Mouse (Mus musculus): ENCODE data around the gene Pou2f3. TPM values are rescaled to one million over a fixed set of nuclear protein-coding genes. Genes with fewer than 3 reads are reported as not detected.

Pou2f3 gene
- total and polyA plus RNA-seq, 3 experiments = not detected

GRCm38 (mm10) chr9:43242432-43242831 lies 32.3 kb upstream of the Pou2f3 start:
- Histone ChIP-seq H3K36me3 (ENCODE audit: control insufficient read depth in 1 of 2, insufficient read depth in 2 of 2, low read length in 2 of 2) (peaks cover 0 to 51% of the 10 kb centered on the region in 2 experiments; a peak in 2 of 4 replicates), H3K27me3 (ENCODE audit: control insufficient read depth in 1 of 2, insufficient read depth in 2 of 2, low read length in 2 of 2) (no peaks in the 10 kb centered on the region), H3K27ac (ENCODE audit: control insufficient read depth, low read depth, low read length) (peak overlapping the region; percentile 93), H3K4me3 (ENCODE audit: control insufficient read depth in 1 of 2, insufficient read depth in 1 of 2, low read depth in 2 of 2, low read length in 2 of 2) (peak overlapping the region; percentile 34 to 38), H3K9me3 (replicated peaks; ENCODE audit: insufficient read depth, low read length) (no peaks in the 10 kb centered on the region), H3K9ac (ENCODE audit: control insufficient read depth, low read depth, low read length, poor library complexity, severe bottlenecking) (peak overlapping the region; percentile 61), H3K79me2 (ENCODE audit: control insufficient read depth, insufficient read depth, low read length, poor library complexity) (peaks cover 21% of the 10 kb centered on the region), H3K4me1 (ENCODE audit: control insufficient read depth in 1 of 2, insufficient read depth in 2 of 2, low read length in 2 of 2) (peaks cover 19 to 51% of the 10 kb centered on the region in 2 experiments)
- peak; percentile 87 for DNase-seq (ENCODE audit: low read depth, low spot score)
- TF ChIP-seq ZNF384 (IDR thresholded peaks at IDR 0.05; ENCODE audit: low read depth, low read length) = no peak
- TF ChIP-seq USF1 (IDR thresholded peaks at IDR 0.05; ENCODE audit: low read depth, low read length) = no peak
- TF ChIP-seq ZMIZ1 (IDR thresholded peaks at IDR 0.05; ENCODE audit: low read depth, low read length) = 0 out of 2 replicates have a peak, but pooled peaks have one; percentile 22
- TF ChIP-seq RCOR1 (IDR thresholded peaks at IDR 0.05; ENCODE audit: low read depth, low read length) = peak; percentile 71; the same call in 1 of the 2 replicates
- peak; percentile 55; the same call in 1 of the 2 replicates for TF ChIP-seq MYC (IDR thresholded peaks at IDR 0.05; ENCODE audit: low read depth, low read length)
- TF ChIP-seq MYB (IDR thresholded peaks at IDR 0.05; ENCODE audit: low read depth, low read length) = peak; percentile 97
- TF ChIP-seq GATA1 (IDR thresholded peaks at IDR 0.05; ENCODE audit: low read depth, low read length) = peak; percentile 95
- peak; percentile 45; the same call in 1 of the 2 replicates for TF ChIP-seq NELFE (IDR thresholded peaks at IDR 0.05; ENCODE audit: low read depth, low read length)
- peak; percentile 3; the same call in 1 of the 2 replicates for TF ChIP-seq BHLHE40 (IDR thresholded peaks at IDR 0.05; ENCODE audit: borderline replicate concordance, low read depth, low read length)
- no peak for TF ChIP-seq MEF2A (IDR thresholded peaks at IDR 0.05; ENCODE audit: extremely low read depth, insufficient replicate concordance, low read depth, low read length, poor library complexity, severe bottlenecking)
- no peak for TF ChIP-seq GABPA (IDR thresholded peaks at IDR 0.05; ENCODE audit: low read depth, low read length)
- no peak for TF ChIP-seq POLR2AphosphoS2 (IDR thresholded peaks at IDR 0.05; ENCODE audit: low read length)
- no peak for TF ChIP-seq POLR2AphosphoS5 (IDR thresholded peaks at IDR 0.05; ENCODE audit: borderline replicate concordance, low read depth, low read length)
- TF ChIP-seq USF2 (IDR thresholded peaks at IDR 0.05; ENCODE audit: borderline replicate concordance in 1 of 2, insufficient read depth in 1 of 2, low read depth in 1 of 2, low read length in 2 of 2) = no peak
- no peak for TF ChIP-seq MXI1 (IDR thresholded peaks at IDR 0.05; ENCODE audit: low read depth, low read length)
- no peak for TF ChIP-seq KAT2A (conservative IDR thresholded peaks at IDR 0.05; ENCODE audit: low read depth, low read length)
- no peak; the same call in 1 of the 2 replicates for TF ChIP-seq TAL1 (IDR thresholded peaks at IDR 0.05; ENCODE audit: low read length)
- TF ChIP-seq RAD21 (IDR thresholded peaks at IDR 0.05; ENCODE audit: low read depth, low read length) = no peak
- no peak for TF ChIP-seq ELF1 (IDR thresholded peaks at IDR 0.05; ENCODE audit: low read depth, low read length)
- peak; percentile 85 for TF ChIP-seq SIN3A (IDR thresholded peaks at IDR 0.05; ENCODE audit: low read length)
- TF ChIP-seq MAX (IDR thresholded peaks at IDR 0.05; ENCODE audit: low read length) = no peak
- TF ChIP-seq POLR2A (IDR thresholded peaks at IDR 0.05; ENCODE audit: control insufficient read depth in 1 of 2, insufficient read depth in 1 of 2, low read depth in 1 of 2, low read length in 2 of 2, poor library complexity in 1 of 2) = peak in 1 of 2 experiments; percentile 72; a peak in 2 of 4 replicates
- TF ChIP-seq CHD2 (IDR thresholded peaks at IDR 0.05; ENCODE audit: low read length) = no peak
- TF ChIP-seq ETS1 (IDR thresholded peaks at IDR 0.05; ENCODE audit: low read depth, low read length) = peak; percentile 85
- TF ChIP-seq TBP (IDR thresholded peaks at IDR 0.05; ENCODE audit: low read depth, low read length) = peak; percentile 87
- TF ChIP-seq TCF12 (IDR thresholded peaks at IDR 0.05; ENCODE audit: low read depth, low read length) = peak; percentile 80
- no peak for TF ChIP-seq ZC3H11A (IDR thresholded peaks at IDR 0.05; ENCODE audit: low read depth, low read length)
- TF ChIP-seq MAZ (IDR thresholded peaks at IDR 0.05; ENCODE audit: low read depth, low read length) = no peak; the same call in 1 of the 2 replicates
- peak; percentile 85 to 97 for TF ChIP-seq EP300 (IDR thresholded peaks at IDR 0.05; ENCODE audit: low read depth in 1 of 2, low read length in 2 of 2)
- no peak for TF ChIP-seq E2F4 (IDR thresholded peaks at IDR 0.05; ENCODE audit: borderline replicate concordance, low read depth, low read length)
- peak; percentile 30; the same call in 1 of the 2 replicates for TF ChIP-seq HCFC1 (IDR thresholded peaks at IDR 0.05; ENCODE audit: low read depth, low read length)
- TF ChIP-seq ZKSCAN1 (IDR thresholded peaks at IDR 0.05; ENCODE audit: low read depth, low read length) = no peak

Data from MEL (cell line).